Mouse (Mus musculus): Measurements from ENCODE around the gene Mymk. TPM values are rescaled to one million over a fixed set of nuclear protein-coding genes. Genes with fewer than 3 reads are reported as not detected.

The Mymk gene
- polyA plus RNA-seq, 1 experiment from 2014 or later: 0.32 TPM

GRCm38 (mm10) chr2:27021103-27021502 lies 50.9 kb downstream of the Mymk start:
- 81% methylated on average over 1 of the region's 1 CpGs for WGBS
- DNase-seq (ENCODE audit: low spot score): no peak
- no peak overlapping the region for H3K4me3 ChIP-seq (replicated peaks; ENCODE audit: low read length)
- no peak for ATAC-seq (ENCODE audit: low FRiP score)
- H3K27ac ChIP-seq: no peak overlapping the region
- H3K4me2 ChIP-seq (replicated peaks): no peak overlapping the region
- no peak overlapping the region for H3K9ac ChIP-seq
- no peaks in the 10 kb centered on the region for H3K4me1 ChIP-seq (replicated peaks; ENCODE audit: control insufficient read depth, insufficient read depth, low read length)
- H3K36me3 ChIP-seq (replicated peaks; ENCODE audit: control insufficient read depth, insufficient read depth): peaks cover 39% of the 10 kb centered on the region
- no peaks in the 10 kb centered on the region for H3K9me3 ChIP-seq (ENCODE audit: control insufficient read depth, low read length)
- no peaks in the 10 kb centered on the region for H3K27me3 ChIP-seq (ENCODE audit: control insufficient read depth, insufficient read depth, low read length)

- no peak overlapping the region for H3K27ac ChIP-seq
- H3K9ac ChIP-seq: no peak overlapping the region
- no peak overlapping the region for H3K4me2 ChIP-seq (replicated peaks)
- no peak for ATAC-seq (ENCODE audit: low FRiP score)
- H3K4me1 ChIP-seq (replicated peaks; ENCODE audit: control insufficient read depth, insufficient read depth, low read length): no peaks in the 10 kb centered on the region
- no peak for DNase-seq (ENCODE audit: low spot score)
- no peaks in the 10 kb centered on the region for H3K27me3 ChIP-seq (ENCODE audit: control insufficient read depth, insufficient read depth, low read length)
- WGBS: 92% methylated on average over 2 of the region's 2 CpGs
- no peak overlapping the region for H3K4me3 ChIP-seq (replicated peaks; ENCODE audit: low read length)
- H3K9me3 ChIP-seq (ENCODE audit: control insufficient read depth, low read length): no peaks in the 10 kb centered on the region
- peaks cover 55% of the 10 kb centered on the region for H3K36me3 ChIP-seq (replicated peaks; ENCODE audit: control insufficient read depth, insufficient read depth)
Measured at GRCm38 (mm10) chr2:27019530-27019929, 52.4 kb downstream of the Mymk start.

- Histone ChIP-seq H3K36me3 (replicated peaks; ENCODE audit: control insufficient read depth, insufficient read depth) (peaks cover 69% of the 10 kb centered on the region), H3K4me3 (replicated peaks; ENCODE audit: low read length) (no peak overlapping the region), H3K4me1 (replicated peaks; ENCODE audit: control insufficient read depth, insufficient read depth, low read length) (no peaks in the 10 kb centered on the region), H3K27me3 (ENCODE audit: control insufficient read depth, insufficient read depth, low read length) (no peaks in the 10 kb centered on the region), H3K9ac (no peak overlapping the region), H3K27ac (no peak overlapping the region), H3K4me2 (replicated peaks) (no peak overlapping the region), H3K9me3 (ENCODE audit: control insufficient read depth, low read length) (no peaks in the 10 kb centered on the region)
- peak; percentile 70 for DNase-seq (ENCODE audit: low spot score)
- peak; percentile 68 for ATAC-seq (ENCODE audit: low FRiP score)
- WGBS: 51% methylated on average over 5 of the region's 5 CpGs
Measured at GRCm38 (mm10) chr2:27017802-27018201, 54.2 kb downstream of the Mymk start.

Other genes starting within 250 kb of the Mymk start
- gene Abo, start 207.2 kb downstream of the Mymk start, polyA plus RNA-seq (2014; fragmentation: Nextera tagmentation; extraction: Ambion mirVana): not detected in 2 replicates
- gene Surf6, start 169.3 kb downstream of the Mymk start, polyA plus RNA-seq (2014; fragmentation: Nextera tagmentation; extraction: Ambion mirVana): 15.1 and 15.9 TPM in 2 replicates
- 113 TPM in 2 replicates for gene Med22, start 161.5 kb downstream of the Mymk start, polyA plus RNA-seq (2014; fragmentation: Nextera tagmentation; extraction: Ambion mirVana)
- 439 and 494 TPM in 2 replicates for gene Rpl7a, start 161.4 kb downstream of the Mymk start, polyA plus RNA-seq (2014; fragmentation: Nextera tagmentation; extraction: Ambion mirVana)
- gene Surf2, start 155.8 kb downstream of the Mymk start, polyA plus RNA-seq (2014; fragmentation: Nextera tagmentation; extraction: Ambion mirVana): 44.1 and 45.2 TPM in 2 replicates
- 80.3 and 86.9 TPM in 2 replicates for gene Surf1, start 155.6 kb downstream of the Mymk start, polyA plus RNA-seq (2014; fragmentation: Nextera tagmentation; extraction: Ambion mirVana)
- 109 and 117 TPM in 2 replicates for gene Surf4, start 138.3 kb downstream of the Mymk start, polyA plus RNA-seq (2014; fragmentation: Nextera tagmentation; extraction: Ambion mirVana)
- 0.16 TPM in 1 of 2 replicates, not detected in the other for gene Stkld1, start 138.1 kb downstream of the Mymk start, polyA plus RNA-seq (2014; fragmentation: Nextera tagmentation; extraction: Ambion mirVana)
- gene Rexo4, start 107.8 kb downstream of the Mymk start, polyA plus RNA-seq (2014; fragmentation: Nextera tagmentation; extraction: Ambion mirVana): 32.6 and 35.8 TPM in 2 replicates
- 0.11 TPM in 1 of 2 replicates, not detected in the other for gene Adamts13, start 98.8 kb downstream of the Mymk start, polyA plus RNA-seq (2014; fragmentation: Nextera tagmentation; extraction: Ambion mirVana)
- gene Cacfd1, start 62.3 kb downstream of the Mymk start, polyA plus RNA-seq (2014; fragmentation: Nextera tagmentation; extraction: Ambion mirVana): 72.7 and 83.7 TPM in 2 replicates
- 10.1 and 10.8 TPM in 2 replicates for gene Slc2a6, start 44.2 kb downstream of the Mymk start, polyA plus RNA-seq (2014; fragmentation: Nextera tagmentation; extraction: Ambion mirVana)
- gene Adamtsl2, start 7.2 kb upstream of the Mymk start, polyA plus RNA-seq (2014; fragmentation: Nextera tagmentation; extraction: Ambion mirVana): 9.1 and 10.0 TPM in 2 replicates
- 7.9 and 9.4 TPM in 2 replicates for gene Fam163b, start 70.3 kb upstream of the Mymk start, polyA plus RNA-seq (2014; fragmentation: Nextera tagmentation; extraction: Ambion mirVana)
- gene Dbh, start 93.1 kb upstream of the Mymk start, polyA plus RNA-seq (2014; fragmentation: Nextera tagmentation; extraction: Ambion mirVana): 2.3 and 3.7 TPM in 2 replicates
- gene Sardh, start 176.2 kb upstream of the Mymk start, polyA plus RNA-seq (2014; fragmentation: Nextera tagmentation; extraction: Ambion mirVana): 3.8 and 6.3 TPM in 2 replicates